Mouse (Mus musculus): Measurements from ENCODE around the gene Fgfr2. TPM values are rescaled to one million over a fixed set of nuclear protein-coding genes. Genes with fewer than 3 reads are reported as not detected.

Gene Fgfr2
- polyA plus RNA-seq, 1 experiment from 2014 or later = 20.3 TPM

DNA sequence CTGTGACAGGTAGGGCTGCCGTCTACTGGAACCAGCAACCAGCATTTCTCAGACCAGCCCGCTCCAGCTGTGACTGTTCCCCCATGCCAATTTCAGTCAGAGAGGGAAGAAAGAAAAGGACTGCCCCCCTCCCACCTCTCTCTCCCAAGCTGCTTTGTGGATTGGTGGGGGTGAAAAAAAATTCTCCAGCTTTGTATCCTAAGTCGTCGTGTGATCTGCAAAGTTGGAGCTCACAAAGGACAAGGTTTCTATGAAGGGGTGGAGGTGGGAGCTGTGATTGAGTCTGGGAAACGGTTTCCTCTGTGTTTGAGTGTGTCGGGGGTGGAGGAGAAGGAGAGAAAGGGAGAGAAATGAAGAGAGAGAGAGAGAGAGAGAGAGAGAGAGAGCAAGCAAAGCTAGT, 1147.3 kb downstream of the Fgfr2 start:
- Histone ChIP-seq H3K9ac (ENCODE audit: low read length) (no peak overlapping the region), H3K4me2 (ENCODE audit: low read depth, low read length) (no peak overlapping the region), H3K27ac (ENCODE audit: low read length) (no peak overlapping the region), H3K27me3 (ENCODE audit: control insufficient read depth, insufficient read depth, low read length) (no peaks in the 10 kb centered on the region), H3K36me3 (ENCODE audit: control insufficient read depth, insufficient read depth) (no peaks in the 10 kb centered on the region), H3K4me1 (ENCODE audit: control insufficient read depth, insufficient read depth, low read length) (no peaks in the 10 kb centered on the region), H3K9me3 (replicated peaks; ENCODE audit: control insufficient read depth, low read length) (no peaks in the 10 kb centered on the region), H3K4me3 (ENCODE audit: low read length) (no peak overlapping the region)
- WGBS = 54% methylated on average over 6 of the region's 6 CpGs
- ATAC-seq (replicated peaks; ENCODE audit: extremely low read depth, insufficient read depth, low FRiP score) = no peak

DNA sequence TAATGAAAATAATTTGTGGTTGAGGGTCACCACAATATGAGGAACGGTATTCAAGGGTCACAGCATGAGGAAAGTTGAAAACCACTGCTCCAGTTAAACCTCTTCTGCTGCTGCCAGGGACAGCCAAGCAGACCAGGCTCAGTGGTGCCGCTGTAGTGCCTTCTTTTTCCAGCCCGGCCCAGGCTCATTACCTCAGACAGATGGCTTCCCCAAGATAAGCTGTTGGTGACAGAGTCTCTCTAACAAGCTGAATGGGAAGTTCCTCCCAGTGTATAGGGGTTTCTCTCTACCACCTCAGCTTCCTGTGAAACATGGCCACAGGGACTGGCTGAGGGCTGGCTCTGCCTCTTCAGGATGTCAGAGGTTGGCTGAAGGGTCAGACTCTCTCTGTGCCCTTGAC, 1152.9 kb downstream of the Fgfr2 start:
- no peak for ATAC-seq (replicated peaks; ENCODE audit: extremely low read depth, insufficient read depth, low FRiP score)
- H3K36me3 ChIP-seq (ENCODE audit: control insufficient read depth, insufficient read depth) = no peaks in the 10 kb centered on the region
- no peak overlapping the region for H3K9ac ChIP-seq (ENCODE audit: low read length)
- no peaks in the 10 kb centered on the region for H3K9me3 ChIP-seq (replicated peaks; ENCODE audit: control insufficient read depth, low read length)
- peaks cover 45% of the 10 kb centered on the region for H3K27me3 ChIP-seq (ENCODE audit: control insufficient read depth, insufficient read depth, low read length)
- no peaks in the 10 kb centered on the region for H3K4me1 ChIP-seq (ENCODE audit: control insufficient read depth, insufficient read depth, low read length)
- H3K4me2 ChIP-seq (ENCODE audit: low read depth, low read length) = no peak overlapping the region
- WGBS = 18% methylated on average over 3 of the region's 3 CpGs
- no peak overlapping the region for H3K4me3 ChIP-seq (ENCODE audit: low read length)
- H3K27ac ChIP-seq (ENCODE audit: low read length) = no peak overlapping the region

DNA sequence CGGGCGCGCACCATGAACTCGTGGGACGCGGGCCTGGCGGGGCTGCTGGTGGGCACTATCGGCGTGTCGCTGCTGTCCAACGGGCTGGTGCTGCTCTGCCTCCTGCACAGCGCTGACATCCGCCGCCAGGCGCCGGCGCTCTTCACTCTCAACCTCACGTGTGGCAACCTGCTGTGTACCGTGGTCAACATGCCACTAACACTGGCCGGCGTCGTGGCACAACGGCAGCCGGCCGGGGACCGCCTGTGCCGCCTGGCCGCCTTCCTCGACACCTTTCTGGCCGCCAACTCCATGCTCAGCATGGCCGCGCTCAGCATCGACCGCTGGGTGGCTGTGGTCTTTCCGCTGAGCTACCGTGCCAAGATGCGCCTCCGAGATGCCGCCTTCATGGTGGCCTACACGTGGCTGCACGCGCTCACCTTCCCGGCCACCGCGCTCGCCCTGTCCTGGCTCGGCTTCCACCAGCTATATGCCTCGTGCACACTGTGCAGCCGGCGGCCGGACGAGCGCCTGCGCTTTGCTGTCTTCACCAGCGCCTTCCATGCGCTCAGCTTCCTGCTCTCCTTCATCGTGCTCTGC, 1156.1 kb downstream of the Fgfr2 start:
- Histone ChIP-seq H3K27me3 (ENCODE audit: control insufficient read depth, insufficient read depth, low read length) (peaks cover 54% of the 10 kb centered on the region), H3K4me2 (ENCODE audit: low read depth, low read length) (no peak overlapping the region)

DNA sequence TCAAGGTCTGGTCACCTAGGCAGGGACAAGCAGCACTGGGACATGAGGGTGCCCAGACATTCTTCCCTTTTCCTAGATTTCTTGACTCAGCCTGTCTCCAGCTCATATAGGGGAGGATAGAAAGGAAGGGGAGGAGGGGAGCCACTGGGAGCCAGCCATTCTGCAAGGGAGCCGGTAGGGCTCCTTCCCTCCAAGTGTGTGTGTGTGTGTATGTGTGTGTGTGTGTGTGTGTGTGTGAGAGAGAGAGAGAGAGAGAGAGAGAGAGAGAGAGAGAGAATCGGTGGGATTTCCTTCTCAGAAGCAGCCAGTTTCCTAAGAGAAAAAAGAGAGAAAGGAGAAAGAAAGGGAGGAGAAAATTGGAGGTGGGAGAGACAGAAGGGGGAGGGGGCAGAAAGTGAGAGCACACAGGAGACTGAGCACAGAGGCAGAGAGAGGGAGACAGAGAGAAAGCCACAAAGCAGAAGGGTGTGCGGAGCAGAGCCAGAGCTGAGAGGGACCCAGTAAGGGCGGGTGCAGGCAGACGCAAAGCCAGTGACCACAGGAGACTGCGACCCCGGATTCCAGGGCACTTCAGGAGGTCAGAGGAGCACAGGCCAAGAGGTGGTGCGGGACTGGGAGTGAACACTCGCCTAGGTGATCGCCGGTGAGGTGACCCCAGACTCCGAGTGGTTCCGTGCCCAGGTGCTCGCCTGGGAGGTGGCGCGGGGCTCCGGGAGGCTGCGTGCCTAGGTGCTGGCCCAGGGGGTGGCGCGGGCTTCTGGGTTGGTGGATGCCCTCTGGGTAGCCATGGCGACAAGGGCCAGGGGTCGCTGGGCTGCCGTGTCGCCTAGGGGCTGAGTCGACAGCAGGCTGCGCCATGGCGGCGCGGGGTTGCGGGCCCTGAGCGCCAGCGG, 1156.9 kb downstream of the Fgfr2 start, which contains the start of gene Gpr26:
TSS of gene Gpr26 (plus strand) at position 438 of the 893 bp plus-strand sequence.
- peaks cover 54% of the 10 kb centered on the region for H3K27me3 ChIP-seq (ENCODE audit: control insufficient read depth, insufficient read depth, low read length)

More for the DNA sequence above, 1156.1 kb downstream of the Fgfr2 start:
- WGBS = 10% methylated on average over 57 of the region's 57 CpGs
- no peaks in the 10 kb centered on the region for H3K36me3 ChIP-seq (ENCODE audit: control insufficient read depth, insufficient read depth)
- ATAC-seq (replicated peaks; ENCODE audit: extremely low read depth, insufficient read depth, low FRiP score) = no peak
- no peaks in the 10 kb centered on the region for H3K4me1 ChIP-seq (ENCODE audit: control insufficient read depth, insufficient read depth, low read length)
- H3K9me3 ChIP-seq (replicated peaks; ENCODE audit: control insufficient read depth, low read length) = no peaks in the 10 kb centered on the region
- H3K27ac ChIP-seq (ENCODE audit: low read length) = no peak overlapping the region
- H3K9ac ChIP-seq (ENCODE audit: low read length) = no peak overlapping the region
- no peak overlapping the region for H3K4me3 ChIP-seq (ENCODE audit: low read length)

DNA sequence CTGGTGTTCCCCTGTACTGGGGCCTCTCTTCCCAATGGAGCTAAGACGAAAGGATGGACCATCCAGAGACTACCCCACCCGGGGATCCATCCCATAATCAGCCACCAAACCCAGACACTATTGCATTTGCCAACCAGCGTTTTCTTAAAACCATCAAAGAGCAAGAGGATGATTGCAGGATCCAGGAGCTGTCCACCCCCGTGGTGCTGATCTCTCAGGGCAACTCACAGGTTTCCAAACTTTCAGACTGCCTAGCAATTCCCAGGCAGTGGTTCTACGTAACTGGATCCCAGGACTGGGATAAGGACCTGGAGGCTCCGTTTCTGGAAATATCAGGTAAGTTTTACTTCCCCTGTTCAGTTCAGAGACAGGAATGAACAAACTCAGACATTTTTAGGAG, 1162.6 kb downstream of the Fgfr2 start:
- H3K27ac ChIP-seq (ENCODE audit: low read length) = no peak overlapping the region
- 25% methylated on average over 6 of the region's 6 CpGs for WGBS
- H3K4me3 ChIP-seq (ENCODE audit: low read length) = no peak overlapping the region
- no peaks in the 10 kb centered on the region for H3K9me3 ChIP-seq (replicated peaks; ENCODE audit: control insufficient read depth, low read length)
- no peaks in the 10 kb centered on the region for H3K4me1 ChIP-seq (ENCODE audit: control insufficient read depth, insufficient read depth, low read length)
- H3K36me3 ChIP-seq (ENCODE audit: control insufficient read depth, insufficient read depth) = no peaks in the 10 kb centered on the region
- H3K9ac ChIP-seq (ENCODE audit: low read length) = no peak overlapping the region
- no peak for ATAC-seq (replicated peaks; ENCODE audit: extremely low read depth, insufficient read depth, low FRiP score)
- H3K4me2 ChIP-seq (ENCODE audit: low read depth, low read length) = no peak overlapping the region
- H3K27me3 ChIP-seq (ENCODE audit: control insufficient read depth, insufficient read depth, low read length) = peaks cover 12% of the 10 kb centered on the region

More for the DNA sequence above, 1156.9 kb downstream of the Fgfr2 start, which contains the start of gene Gpr26:
- WGBS = 2% methylated on average over 30 of the region's 32 CpGs
- ATAC-seq (replicated peaks; ENCODE audit: extremely low read depth, insufficient read depth, low FRiP score) = no peak
- Histone ChIP-seq H3K36me3 (ENCODE audit: control insufficient read depth, insufficient read depth) (no peaks in the 10 kb centered on the region), H3K4me3 (ENCODE audit: low read length) (no peak within 1 kb of the TSS), H3K9me3 (replicated peaks; ENCODE audit: control insufficient read depth, low read length) (no peaks in the 10 kb centered on the region), H3K9ac (ENCODE audit: low read length) (no peak within 1 kb of the TSS), H3K4me2 (ENCODE audit: low read depth, low read length) (no peak within 1 kb of the TSS), H3K27ac (ENCODE audit: low read length) (no peak within 1 kb of the TSS), H3K4me1 (ENCODE audit: control insufficient read depth, insufficient read depth, low read length) (no peaks in the 10 kb centered on the region)

DNA sequence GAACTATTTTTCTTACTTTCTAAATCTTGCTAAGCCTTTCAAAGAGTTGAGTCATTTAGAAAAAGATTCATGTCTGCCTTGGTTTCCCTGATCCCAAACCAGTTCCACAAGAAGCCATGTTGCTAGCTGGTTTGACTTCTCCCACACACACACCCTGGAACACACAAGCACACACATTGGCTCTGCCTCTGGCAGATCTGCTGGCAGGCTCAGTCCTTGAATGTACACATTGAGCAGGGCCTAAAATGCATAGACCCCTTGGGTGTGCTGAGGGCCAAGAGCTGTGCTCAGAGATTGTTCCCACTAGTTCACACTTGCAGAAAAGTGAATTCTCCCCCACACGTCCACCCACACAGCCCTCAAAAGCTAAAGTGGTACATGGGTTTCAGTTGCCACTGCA, 1164.4 kb downstream of the Fgfr2 start:
- no peaks in the 10 kb centered on the region for H3K36me3 ChIP-seq (ENCODE audit: control insufficient read depth, insufficient read depth)
- H3K27ac ChIP-seq (ENCODE audit: low read length) = no peak overlapping the region
- H3K27me3 ChIP-seq (ENCODE audit: control insufficient read depth, insufficient read depth, low read length) = no peaks in the 10 kb centered on the region
- H3K4me3 ChIP-seq (ENCODE audit: low read length) = no peak overlapping the region
- H3K9me3 ChIP-seq (replicated peaks; ENCODE audit: control insufficient read depth, low read length) = no peaks in the 10 kb centered on the region
- WGBS = 50% methylated on average over 1 of the region's 1 CpGs
- H3K4me2 ChIP-seq (ENCODE audit: low read depth, low read length) = no peak overlapping the region
- H3K4me1 ChIP-seq (ENCODE audit: control insufficient read depth, insufficient read depth, low read length) = no peaks in the 10 kb centered on the region
- ATAC-seq (replicated peaks; ENCODE audit: extremely low read depth, insufficient read depth, low FRiP score) = no peak
- no peak overlapping the region for H3K9ac ChIP-seq (ENCODE audit: low read length)

DNA sequence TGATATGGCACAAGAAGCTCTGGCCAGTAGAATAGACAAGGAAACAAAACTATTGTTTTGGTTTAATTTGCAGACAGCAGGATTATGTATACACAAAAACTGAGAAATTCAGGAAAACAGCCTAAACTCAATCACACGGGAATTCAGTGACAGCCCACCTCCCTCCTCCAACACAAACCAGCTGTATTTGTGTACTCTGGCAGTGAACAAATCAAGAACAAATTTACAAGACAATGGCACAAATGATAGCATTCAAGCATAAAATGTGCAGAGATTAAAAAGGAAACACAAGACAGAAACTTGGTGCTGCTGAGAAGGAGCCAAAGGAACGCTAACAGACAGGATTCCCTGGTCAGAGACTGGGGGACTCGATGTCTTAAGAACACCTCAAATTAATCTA, 1169.7 kb downstream of the Fgfr2 start:
- H3K9me3 ChIP-seq (replicated peaks; ENCODE audit: control insufficient read depth, low read length) = no peaks in the 10 kb centered on the region
- H3K36me3 ChIP-seq (ENCODE audit: control insufficient read depth, insufficient read depth) = no peaks in the 10 kb centered on the region
- H3K9ac ChIP-seq (ENCODE audit: low read length) = no peak overlapping the region
- no peak overlapping the region for H3K4me2 ChIP-seq (ENCODE audit: low read depth, low read length)
- H3K27me3 ChIP-seq (ENCODE audit: control insufficient read depth, insufficient read depth, low read length) = no peaks in the 10 kb centered on the region
- no peak for ATAC-seq (replicated peaks; ENCODE audit: extremely low read depth, insufficient read depth, low FRiP score)
- no peaks in the 10 kb centered on the region for H3K4me1 ChIP-seq (ENCODE audit: control insufficient read depth, insufficient read depth, low read length)
- WGBS = 73% methylated on average over 3 of the region's 3 CpGs
- H3K27ac ChIP-seq (ENCODE audit: low read length) = no peak overlapping the region
- H3K4me3 ChIP-seq (ENCODE audit: low read length) = no peak overlapping the region

DNA sequence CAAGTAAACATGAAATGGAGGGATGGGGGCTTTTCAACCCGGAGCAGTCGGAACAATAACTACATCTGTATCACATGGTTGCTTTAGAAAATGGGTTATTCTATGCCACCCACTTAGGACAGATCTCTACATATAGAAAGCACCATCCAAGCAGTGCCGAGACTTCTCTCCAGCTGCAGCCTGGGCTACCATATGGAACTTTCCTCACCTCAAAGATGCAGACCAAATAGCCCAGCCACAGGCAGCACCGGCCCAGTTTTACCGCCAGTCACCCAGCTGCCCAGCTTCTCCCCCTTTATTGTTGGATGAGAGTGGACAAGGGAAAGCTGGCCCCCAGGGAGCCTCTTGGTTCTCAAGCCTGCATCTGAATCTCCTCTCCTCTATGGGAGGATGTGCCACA, 1172.0 kb downstream of the Fgfr2 start:
- Histone ChIP-seq H3K36me3 (ENCODE audit: control insufficient read depth, insufficient read depth) (no peaks in the 10 kb centered on the region), H3K27me3 (ENCODE audit: control insufficient read depth, insufficient read depth, low read length) (no peaks in the 10 kb centered on the region), H3K9ac (ENCODE audit: low read length) (no peak overlapping the region), H3K4me2 (ENCODE audit: low read depth, low read length) (no peak overlapping the region), H3K4me1 (ENCODE audit: control insufficient read depth, insufficient read depth, low read length) (no peaks in the 10 kb centered on the region), H3K9me3 (replicated peaks; ENCODE audit: control insufficient read depth, low read length) (no peaks in the 10 kb centered on the region), H3K27ac (ENCODE audit: low read length) (no peak overlapping the region), H3K4me3 (ENCODE audit: low read length) (no peak overlapping the region)
- WGBS = 72% methylated on average over 5 of the region's 5 CpGs
- no peak for ATAC-seq (replicated peaks; ENCODE audit: extremely low read depth, insufficient read depth, low FRiP score)

DNA sequence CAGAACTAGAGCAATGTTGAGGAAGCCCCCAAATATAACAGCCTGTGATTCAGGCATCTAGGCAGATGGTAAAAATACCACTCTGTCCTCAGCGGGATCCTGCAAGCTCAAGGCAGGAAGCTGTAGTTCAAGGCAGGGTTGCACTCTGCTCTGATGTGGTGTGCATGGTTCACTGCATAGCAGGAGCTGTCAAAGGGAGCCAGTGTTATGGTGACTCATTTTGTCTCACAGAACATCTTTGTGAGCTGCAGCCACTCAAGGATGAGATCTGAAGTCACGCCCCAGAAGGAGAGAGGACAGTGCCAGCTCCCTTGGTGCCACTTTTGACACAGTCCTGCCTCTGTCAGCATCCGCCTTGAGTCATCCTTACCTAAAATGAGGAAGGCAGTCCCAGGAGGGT, 1185.5 kb downstream of the Fgfr2 start:
- no peaks in the 10 kb centered on the region for H3K9me3 ChIP-seq (replicated peaks; ENCODE audit: control insufficient read depth, low read length)
- no peak overlapping the region for H3K4me3 ChIP-seq (ENCODE audit: low read length)
- H3K4me2 ChIP-seq (ENCODE audit: low read depth, low read length) = no peak overlapping the region
- no peaks in the 10 kb centered on the region for H3K4me1 ChIP-seq (ENCODE audit: control insufficient read depth, insufficient read depth, low read length)
- no peaks in the 10 kb centered on the region for H3K36me3 ChIP-seq (ENCODE audit: control insufficient read depth, insufficient read depth)
- WGBS = 70% methylated on average over 3 of the region's 3 CpGs
- no peak for ATAC-seq (replicated peaks; ENCODE audit: extremely low read depth, insufficient read depth, low FRiP score)
- no peak overlapping the region for H3K9ac ChIP-seq (ENCODE audit: low read length)
- H3K27ac ChIP-seq (ENCODE audit: low read length) = no peak overlapping the region
- H3K27me3 ChIP-seq (ENCODE audit: control insufficient read depth, insufficient read depth, low read length) = no peaks in the 10 kb centered on the region
